Mouse (Mus musculus): ENCODE data around the gene Mael.

- TF ChIP-seq CTCF (IDR thresholded peaks at IDR 0.05; ENCODE audit: low read depth) = no peak
- TF ChIP-seq EP300 (optimal IDR thresholded peaks at IDR 0.05) = no peak
These were observed 73.4 kb downstream of the Mael start for GRCm38 (mm10) chr1:166165159-166165558.
